Mouse (Mus musculus): ENCODE results near the gene Dapk2.

Gene Dapk2

GRCm38 (mm10) chr9:66142265-66142664 lies 15.8 kb upstream of the Dapk2 start:
- no peak for DNase-seq (ENCODE audit: low read depth, low spot score)

GRCm38 (mm10) chr9:66144248-66144647 lies 13.8 kb upstream of the Dapk2 start:
- DNase-seq (ENCODE audit: low read depth, low spot score), result peak; percentile 53

GRCm38 (mm10) chr9:66146141-66146540 lies 11.9 kb upstream of the Dapk2 start:
- no peak for DNase-seq (ENCODE audit: low read depth, low spot score)

- no peak for DNase-seq (ENCODE audit: low read depth, low spot score)
Observed at GRCm38 (mm10) chr9:66152011-66152410, 6.0 kb upstream of the Dapk2 start.

GRCm38 (mm10) chr9:66153594-66153993 lies 4.4 kb upstream of the Dapk2 start:
- DNase-seq (ENCODE audit: low read depth, low spot score), result no peak

GRCm38 (mm10) chr9:66154013-66154412 lies 4.0 kb upstream of the Dapk2 start:
- DNase-seq (ENCODE audit: low read depth, low spot score), result no peak

- no peak for DNase-seq (ENCODE audit: low read depth, low spot score)
Observed at GRCm38 (mm10) chr9:66155534-66155933, 2.5 kb upstream of the Dapk2 start.

- no peak for DNase-seq (ENCODE audit: low read depth, low spot score)
Observed at GRCm38 (mm10) chr9:66158885-66159430, 935 bp downstream of the Dapk2 start.

- DNase-seq (ENCODE audit: low read depth, low spot score), result no peak
Observed at GRCm38 (mm10) chr9:66160155-66160554, 2.1 kb downstream of the Dapk2 start.

- no peak for DNase-seq (ENCODE audit: low read depth, low spot score)
Observed at GRCm38 (mm10) chr9:66162995-66163394, 5.0 kb downstream of the Dapk2 start.

GRCm38 (mm10) chr9:66167222-66167621 lies 9.2 kb downstream of the Dapk2 start:
- no peak for DNase-seq (ENCODE audit: low read depth, low spot score)

GRCm38 (mm10) chr9:66168233-66168632 lies 10.2 kb downstream of the Dapk2 start:
- no peak for DNase-seq (ENCODE audit: low read depth, low spot score)

GRCm38 (mm10) chr9:66170506-66170905 lies 12.5 kb downstream of the Dapk2 start:
- no peak for DNase-seq (ENCODE audit: low read depth, low spot score)

- DNase-seq (ENCODE audit: low read depth, low spot score), result no peak
Observed at GRCm38 (mm10) chr9:66171275-66171921, 13.4 kb downstream of the Dapk2 start.

GRCm38 (mm10) chr9:66173316-66173855 lies 15.4 kb downstream of the Dapk2 start:
- DNase-seq (ENCODE audit: low read depth, low spot score), result no peak

GRCm38 (mm10) chr9:66174985-66175384 lies 17.0 kb downstream of the Dapk2 start:
- no peak for DNase-seq (ENCODE audit: low read depth, low spot score)

GRCm38 (mm10) chr9:66177975-66178374 lies 20.0 kb downstream of the Dapk2 start:
- DNase-seq (ENCODE audit: low read depth, low spot score), result no peak

- no peak for DNase-seq (ENCODE audit: low read depth, low spot score)
Observed at GRCm38 (mm10) chr9:66179795-66180194, 21.8 kb downstream of the Dapk2 start.

GRCm38 (mm10) chr9:66181126-66181825 lies 23.3 kb downstream of the Dapk2 start:
- DNase-seq (ENCODE audit: low read depth, low spot score), result no peak

- no peak for DNase-seq (ENCODE audit: low read depth, low spot score)
Observed at GRCm38 (mm10) chr9:66181826-66182678, 24.0 kb downstream of the Dapk2 start.

GRCm38 (mm10) chr9:66182679-66182993 lies 24.6 kb downstream of the Dapk2 start:
- no peak for DNase-seq (ENCODE audit: low read depth, low spot score)

GRCm38 (mm10) chr9:66183023-66183422 lies 25.0 kb downstream of the Dapk2 start:
- no peak for DNase-seq (ENCODE audit: low read depth, low spot score)
